Mouse (Mus musculus) liver, adult 2 months (tissue): ENCODE data around the gene Cep72.

Experiments
- CTCF ChIP-seq: fragments of 200-500 bp; IDR thresholded peaks from 2 replicates; pipeline ENCODE4 v1.5.1; 2011; ENCODE audit warnings: low read depth, low read length, control low read depth
- POLR2A ChIP-seq: fragments of 200-500 bp; IDR thresholded peaks from 2 replicates; pipeline ENCODE4 v1.6.1; 2011; ENCODE audit warnings: low read length, control low read depth; ENCODE audit not compliant: insufficient read depth; ENCODE audit errors: extremely low read depth

DNA sequence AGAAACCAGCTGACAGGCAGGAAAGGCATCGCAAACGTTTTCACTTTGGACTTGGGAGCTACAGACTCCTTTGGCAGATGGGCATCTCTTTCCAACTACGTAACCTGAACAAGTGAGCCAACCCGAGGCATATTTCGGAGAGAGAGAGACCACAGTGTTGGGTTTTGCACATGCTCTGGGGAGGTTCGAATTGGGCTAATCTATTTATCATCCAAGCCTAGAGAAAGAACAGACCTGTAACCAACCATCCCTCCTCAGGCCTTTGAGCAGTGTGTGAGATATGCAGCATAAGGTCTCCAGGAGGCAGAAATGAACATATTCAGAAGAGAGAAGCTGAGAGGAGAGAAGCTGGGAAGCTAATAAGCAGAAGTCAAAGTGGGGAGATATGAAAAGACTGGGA is 61.1 kb downstream of the Cep72 start:
- TF ChIP-seq CTCF (no peak), POLR2A (no peak)
